Mouse (Mus musculus) stomach, embryonic 15.5 days (tissue): ENCODE results near the gene Svip. TPM values are rescaled to one million over a fixed set of nuclear protein-coding genes. Genes with fewer than 3 reads are reported as not detected.

Experiments used
- ATAC-seq: fragments of 200-750 bp; cut with Nextera tagmentation; 2 replicates; pipeline ENCODE4 v1.8.0; 2017; ENCODE audit warnings: low read depth, moderate number of reproducible peaks, moderate TSS enrichment; ENCODE audit not compliant: insufficient read depth, low FRiP score
- H3K27ac ChIP-seq: fragments of 300-500 bp; sonication (generic); 2 replicates; pipeline ENCODE4 v1.5.1; 2015; ENCODE audit warnings: mild to moderate bottlenecking, inconsistent platforms
- H3K27me3 ChIP-seq: fragments of 300-500 bp; sonication (generic); replicated peaks from 2 replicates; pipeline ENCODE4 v1.6.1; 2015; ENCODE audit warnings: inconsistent platforms
- H3K36me3 ChIP-seq: fragments of 300-500 bp; sonication (generic); 2 replicates; pipeline ENCODE4 v1.6.1; 2015; ENCODE audit warnings: inconsistent platforms
- H3K4me1 ChIP-seq: fragments of 300-500 bp; sonication (generic); 2 replicates; pipeline ENCODE4 v1.6.1; 2015; ENCODE audit warnings: inconsistent platforms
- H3K4me2 ChIP-seq: fragments of 300-500 bp; sonication (generic); 2 replicates; pipeline ENCODE4 v1.6.1; 2015; ENCODE audit warnings: mild to moderate bottlenecking, inconsistent platforms
- H3K4me3 ChIP-seq: fragments of 300-500 bp; sonication (generic); replicated peaks from 2 replicates; pipeline ENCODE4 v1.5.1; 2015; ENCODE audit warnings: inconsistent platforms
- H3K9ac ChIP-seq: fragments of 300-500 bp; sonication (generic); 2 replicates; pipeline ENCODE4 v1.6.1; 2015; ENCODE audit warnings: inconsistent platforms
- H3K9me3 ChIP-seq: fragments of 300-500 bp; sonication (generic); 2 replicates; pipeline ENCODE4 v1.6.1; 2016; ENCODE audit warnings: inconsistent platforms
- WGBS: fragments of 180-500 bp; shearing (Covaris S2); methylation state at CpG from one replicate; pipeline ENCODE4 v1.1.7; 2015; 5-methylcytosine and 5-hydroxymethylcytosine counted together
- polyA plus RNA-seq: library from polyadenylated mRNA; unstranded; fragments of >200 nt; fragmentation: Nextera tagmentation; extraction: Ambion mirVana; gene quantifications from 2 replicates; pipeline ENCODE4 v1.2.1, GENCODE M21; 2015

Svip gene
- polyA plus RNA-seq, 1 experiment from 2014 or later: 16.4 TPM

DNA sequence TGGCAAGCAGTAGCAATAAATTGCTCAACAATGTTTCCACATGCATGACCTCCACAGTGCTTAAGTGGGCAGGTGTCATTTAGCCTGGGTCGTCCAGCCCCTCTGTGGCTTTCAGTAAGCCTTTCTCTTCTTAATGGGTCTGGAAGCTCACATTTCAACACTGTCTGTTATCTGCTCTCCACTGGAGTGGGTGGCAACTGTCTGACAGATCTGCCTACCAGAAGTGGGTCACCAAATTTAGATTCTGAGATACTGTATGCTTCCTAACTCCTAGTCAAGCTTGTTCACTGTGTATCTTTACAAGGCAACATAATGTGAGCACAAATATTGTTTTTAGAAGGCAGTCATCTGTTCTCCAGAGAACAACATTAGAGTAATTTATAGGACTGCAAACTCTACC, 23.5 kb downstream of the Svip start:
- Histone ChIP-seq H3K9ac (no peak overlapping the region), H3K27ac (no peak overlapping the region), H3K4me3 (no peak overlapping the region), H3K27me3 (no peaks in the 10 kb centered on the region), H3K4me1 (no peaks in the 10 kb centered on the region), H3K4me2 (no peak overlapping the region), H3K36me3 (no peaks in the 10 kb centered on the region), H3K9me3 (no peaks in the 10 kb centered on the region)
- WGBS: 26% methylated on average over 1 of the region's 1 CpGs
- peak; percentile 58; the same call in 1 of the 2 replicates for ATAC-seq

DNA sequence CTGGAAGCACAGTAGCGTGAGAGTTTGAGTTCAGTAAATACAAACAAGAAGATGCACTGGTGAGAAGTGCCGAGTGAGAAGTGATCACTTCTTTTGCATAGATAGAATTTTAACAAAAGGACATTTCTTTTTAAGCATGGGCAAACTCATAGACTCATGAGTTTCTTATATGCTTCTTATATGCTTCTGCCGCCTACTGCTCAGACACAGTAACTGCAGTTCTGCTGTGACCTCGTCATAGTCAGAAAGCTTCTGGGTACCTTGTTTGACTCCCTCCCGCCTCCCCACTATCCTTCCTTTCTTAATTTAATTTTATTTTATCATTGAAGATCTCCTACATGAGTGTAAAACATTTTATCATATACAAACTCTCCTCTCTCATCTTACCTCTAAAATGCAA, 26.5 kb downstream of the Svip start:
- no peaks in the 10 kb centered on the region for H3K36me3 ChIP-seq
- no peak overlapping the region for H3K4me2 ChIP-seq
- H3K27ac ChIP-seq: no peak overlapping the region
- no peaks in the 10 kb centered on the region for H3K9me3 ChIP-seq
- H3K4me1 ChIP-seq: no peaks in the 10 kb centered on the region
- no peak overlapping the region for H3K9ac ChIP-seq
- ATAC-seq: no peak
- WGBS: 44% methylated on average over 5 of the region's 5 CpGs
- no peaks in the 10 kb centered on the region for H3K27me3 ChIP-seq
- no peak overlapping the region for H3K4me3 ChIP-seq

- Histone ChIP-seq H3K9ac (no peak overlapping the region), H3K36me3 (no peaks in the 10 kb centered on the region), H3K27me3 (no peaks in the 10 kb centered on the region), H3K4me1 (no peaks in the 10 kb centered on the region), H3K27ac (no peak overlapping the region), H3K4me3 (no peak overlapping the region), H3K9me3 (no peaks in the 10 kb centered on the region), H3K4me2 (no peak overlapping the region)
- no peak for ATAC-seq
- 68% methylated on average over 6 of the region's 6 CpGs for WGBS
These were observed 30.6 kb downstream of the Svip start for GRCm38 (mm10) chr7:51975181-51975580.

GRCm38 (mm10) chr7:51973526-51973925, 32.3 kb downstream of the Svip start:
- Histone ChIP-seq H3K27ac (no peak overlapping the region), H3K9ac (no peak overlapping the region), H3K4me1 (no peaks in the 10 kb centered on the region), H3K4me2 (no peak overlapping the region), H3K9me3 (no peaks in the 10 kb centered on the region), H3K4me3 (no peak overlapping the region), H3K36me3 (no peaks in the 10 kb centered on the region), H3K27me3 (no peaks in the 10 kb centered on the region)
- ATAC-seq: no peak
- WGBS: 80% methylated on average over 2 of the region's 2 CpGs

- Histone ChIP-seq H3K4me1 (no peaks in the 10 kb centered on the region), H3K4me3 (no peak overlapping the region), H3K9me3 (no peaks in the 10 kb centered on the region), H3K9ac (no peak overlapping the region), H3K27ac (no peak overlapping the region), H3K36me3 (no peaks in the 10 kb centered on the region), H3K4me2 (no peak overlapping the region), H3K27me3 (no peaks in the 10 kb centered on the region)
- ATAC-seq: no peak
- WGBS: 76% methylated on average over 5 of the region's 5 CpGs
These were observed 32.7 kb downstream of the Svip start for GRCm38 (mm10) chr7:51973091-51973490.

DNA sequence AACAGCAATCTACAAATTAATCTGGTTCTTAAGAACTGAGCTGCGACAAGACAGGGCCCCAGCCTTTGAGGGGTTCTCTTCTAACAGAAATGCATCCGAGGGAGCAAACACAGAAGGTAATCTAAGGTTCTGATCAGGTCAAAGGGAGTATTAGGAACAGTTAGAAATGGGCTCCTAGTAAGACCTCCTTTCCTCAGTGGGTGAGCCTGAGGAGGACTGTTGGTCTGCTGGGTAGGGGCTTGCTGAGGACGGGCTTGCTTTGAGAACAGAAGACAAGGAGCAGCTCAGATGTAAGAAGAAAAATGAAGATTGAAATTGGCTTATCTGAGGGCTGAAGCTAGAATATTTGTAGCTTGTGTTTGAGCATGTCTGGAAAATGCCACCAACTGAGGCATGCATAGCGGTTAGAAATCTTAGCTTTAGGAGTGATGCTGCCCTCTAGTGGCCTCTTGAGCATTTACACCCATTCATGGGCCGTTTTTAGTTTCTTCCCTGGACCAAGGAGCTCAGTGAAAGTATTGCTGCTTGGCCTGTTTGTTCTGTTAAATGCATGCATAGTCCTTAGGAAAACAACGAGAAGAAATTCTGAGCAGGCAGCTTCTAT, 33.5 kb downstream of the Svip start:
- Histone ChIP-seq H3K9ac (no peak overlapping the region), H3K4me1 (no peaks in the 10 kb centered on the region), H3K9me3 (no peaks in the 10 kb centered on the region), H3K4me3 (no peak overlapping the region), H3K27ac (no peak overlapping the region), H3K27me3 (no peaks in the 10 kb centered on the region), H3K36me3 (no peaks in the 10 kb centered on the region), H3K4me2 (no peak overlapping the region)
- WGBS: 34% methylated on average over 6 of the region's 6 CpGs
- ATAC-seq: no peak

DNA sequence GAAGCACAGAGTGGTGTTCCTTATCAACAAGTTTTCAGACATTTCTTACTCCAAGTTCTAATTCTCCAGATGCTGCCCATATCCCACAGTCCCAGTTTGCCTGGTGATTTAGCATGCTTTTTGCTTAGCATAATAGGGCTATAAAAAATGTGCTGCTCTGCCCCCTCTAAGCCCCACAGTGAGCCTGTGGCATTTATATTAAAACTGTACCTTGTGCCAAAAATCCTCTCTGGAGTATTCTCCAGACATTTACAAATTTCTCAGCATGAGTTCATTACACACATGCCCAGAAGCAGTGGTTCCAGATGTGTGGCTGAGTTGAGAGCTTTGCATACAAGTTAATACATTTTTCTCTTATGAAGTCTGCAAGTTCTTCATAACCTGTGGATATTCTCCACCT, 36.4 kb downstream of the Svip start:
- ATAC-seq: no peak
- Histone ChIP-seq H3K4me3 (no peak overlapping the region), H3K27ac (no peak overlapping the region), H3K9ac (no peak overlapping the region), H3K27me3 (no peaks in the 10 kb centered on the region), H3K9me3 (no peaks in the 10 kb centered on the region), H3K4me1 (no peaks in the 10 kb centered on the region), H3K36me3 (no peaks in the 10 kb centered on the region), H3K4me2 (no peak overlapping the region)

DNA sequence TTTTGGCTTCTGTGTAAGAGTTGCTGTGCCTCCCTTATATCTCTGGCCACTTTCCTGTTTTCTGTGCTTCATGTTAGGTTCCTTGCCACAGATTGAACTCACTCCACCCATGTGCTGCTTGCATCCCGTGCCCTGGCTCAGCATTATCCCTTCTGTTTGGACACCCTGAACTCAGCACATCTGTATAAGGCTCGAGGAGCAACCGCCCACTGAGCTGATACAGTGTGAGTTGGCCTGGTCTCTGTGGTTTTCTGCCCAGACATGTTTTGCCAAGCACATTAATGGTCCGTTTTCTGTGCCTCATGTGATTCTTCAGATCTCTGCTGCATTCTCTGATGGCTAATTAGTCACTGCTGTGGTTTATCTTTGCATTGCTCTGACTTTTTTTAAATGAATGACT, 38.2 kb downstream of the Svip start:
- H3K36me3 ChIP-seq: no peaks in the 10 kb centered on the region
- ATAC-seq: no peak
- H3K9me3 ChIP-seq: no peaks in the 10 kb centered on the region
- H3K27me3 ChIP-seq: no peaks in the 10 kb centered on the region
- no peak overlapping the region for H3K27ac ChIP-seq
- no peak overlapping the region for H3K9ac ChIP-seq
- no peaks in the 10 kb centered on the region for H3K4me1 ChIP-seq
- no peak overlapping the region for H3K4me3 ChIP-seq
- no peak overlapping the region for H3K4me2 ChIP-seq
- WGBS: 73% methylated on average over 4 of the region's 4 CpGs

- Histone ChIP-seq H3K4me2 (no peak overlapping the region), H3K27me3 (no peaks in the 10 kb centered on the region), H3K9ac (no peak overlapping the region), H3K9me3 (no peaks in the 10 kb centered on the region), H3K4me3 (no peak overlapping the region), H3K36me3 (no peaks in the 10 kb centered on the region), H3K4me1 (no peaks in the 10 kb centered on the region), H3K27ac (no peak overlapping the region)
- WGBS: 86% methylated on average over 7 of the region's 7 CpGs
- ATAC-seq: no peak
These were observed 41.1 kb downstream of the Svip start for GRCm38 (mm10) chr7:51964681-51965080.

GRCm38 (mm10) chr7:51962219-51962952, 43.4 kb downstream of the Svip start:
- H3K4me3 ChIP-seq: no peak overlapping the region
- WGBS: 77% methylated on average over 10 of the region's 10 CpGs
- H3K4me2 ChIP-seq: no peak overlapping the region
- no peak overlapping the region for H3K27ac ChIP-seq
- no peak overlapping the region for H3K9ac ChIP-seq
- H3K27me3 ChIP-seq: no peaks in the 10 kb centered on the region
- ATAC-seq: no peak
- H3K36me3 ChIP-seq: no peaks in the 10 kb centered on the region
- no peaks in the 10 kb centered on the region for H3K9me3 ChIP-seq
- no peaks in the 10 kb centered on the region for H3K4me1 ChIP-seq

DNA sequence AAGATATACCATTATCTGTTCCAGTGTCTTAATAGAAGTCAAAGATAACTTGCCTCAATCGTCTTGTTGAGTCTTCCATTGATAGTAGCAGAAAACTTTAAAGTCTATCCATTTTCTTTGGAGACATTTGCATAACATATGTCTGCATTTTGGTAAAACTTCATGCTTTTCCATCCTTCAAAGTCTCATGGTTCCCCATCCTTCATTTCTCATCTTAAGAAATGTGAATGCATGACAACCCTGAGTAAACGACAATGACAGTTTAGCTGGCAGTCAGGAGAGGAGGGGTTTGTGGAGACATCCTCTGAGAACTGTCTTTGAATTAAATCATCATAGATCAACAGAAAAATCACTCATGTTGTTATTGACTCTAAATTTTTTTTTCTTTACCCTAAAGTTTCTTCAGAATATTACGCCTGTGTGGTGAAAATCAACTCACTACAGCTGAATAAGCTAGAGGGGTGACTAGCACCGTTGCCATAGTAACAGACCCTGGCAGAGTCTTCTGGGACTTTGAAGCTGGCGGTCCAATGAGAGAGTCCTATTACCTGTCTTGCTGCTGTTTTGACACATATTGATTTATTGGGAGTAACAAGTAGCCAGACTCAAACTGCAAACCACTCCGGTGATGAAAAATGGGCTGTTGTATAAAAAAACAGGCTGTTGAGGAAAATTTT, 45.0 kb downstream of the Svip start:
- WGBS: 59% methylated on average over 6 of the region's 6 CpGs
- H3K9ac ChIP-seq: no peak overlapping the region
- H3K4me2 ChIP-seq: no peak overlapping the region
- no peaks in the 10 kb centered on the region for H3K4me1 ChIP-seq
- H3K27ac ChIP-seq: no peak overlapping the region
- no peaks in the 10 kb centered on the region for H3K27me3 ChIP-seq
- no peak overlapping the region for H3K4me3 ChIP-seq
- no peaks in the 10 kb centered on the region for H3K9me3 ChIP-seq
- ATAC-seq: no peak
- no peaks in the 10 kb centered on the region for H3K36me3 ChIP-seq

- Histone ChIP-seq H3K27ac (no peak overlapping the region), H3K36me3 (no peaks in the 10 kb centered on the region), H3K9ac (no peak overlapping the region), H3K4me1 (no peaks in the 10 kb centered on the region), H3K4me2 (no peak overlapping the region), H3K4me3 (no peak overlapping the region), H3K27me3 (no peaks in the 10 kb centered on the region), H3K9me3 (no peaks in the 10 kb centered on the region)
- ATAC-seq: no peak
These were observed 48.1 kb downstream of the Svip start for GRCm38 (mm10) chr7:51957766-51958165.
